Mouse (Mus musculus) embryonic facial prominence, embryonic 13.5 days (tissue): ENCODE data around the gene Prr12. TPM values are rescaled to one million over a fixed set of nuclear protein-coding genes. Genes with fewer than 3 reads are reported as not detected.

Experiments
- ATAC-seq: fragments of 200-750 bp; cut with Nextera tagmentation; 2 replicates; pipeline ENCODE4 v1.8.0; 2017; ENCODE audit warnings: low read depth; ENCODE audit not compliant: insufficient number of reproducible peaks, insufficient read depth, low FRiP score, low TSS enrichment
- H3K27ac ChIP-seq: fragments of 300-500 bp; sonication (generic); 2 replicates; pipeline ENCODE4 v1.5.1; 2015; ENCODE audit warnings: moderate library complexity, mild to moderate bottlenecking, inconsistent platforms
- H3K27me3 ChIP-seq: fragments of 300-500 bp; sonication (generic); 2 replicates; pipeline ENCODE4 v1.6.1; 2015; ENCODE audit warnings: mild to moderate bottlenecking, inconsistent platforms
- H3K36me3 ChIP-seq: fragments of 300-500 bp; sonication (generic); 2 replicates; pipeline ENCODE4 v1.6.1; 2015; ENCODE audit warnings: mild to moderate bottlenecking, inconsistent platforms
- H3K4me1 ChIP-seq: fragments of 300-500 bp; sonication (generic); 2 replicates; pipeline ENCODE4 v1.6.1; 2015; ENCODE audit warnings: inconsistent platforms
- H3K4me2 ChIP-seq: fragments of 300-500 bp; sonication (generic); 2 replicates; pipeline ENCODE4 v1.6.1; 2015; ENCODE audit warnings: moderate library complexity, mild to moderate bottlenecking, inconsistent platforms
- H3K4me3 ChIP-seq: fragments of 300-500 bp; sonication (generic); 2 replicates; pipeline ENCODE4 v1.5.1; 2015; ENCODE audit warnings: mild to moderate bottlenecking, inconsistent platforms
- H3K9ac ChIP-seq: fragments of 300-500 bp; sonication (generic); 2 replicates; pipeline ENCODE4 v1.6.1; 2015; ENCODE audit warnings: mild to moderate bottlenecking, inconsistent platforms
- H3K9me3 ChIP-seq: fragments of 300-500 bp; sonication (generic); 2 replicates; pipeline ENCODE4 v1.6.1; 2016; ENCODE audit warnings: inconsistent platforms
- WGBS: fragments of 180-500 bp; shearing (Covaris S2); methylation state at CpG from one replicate; pipeline ENCODE4 v1.1.7; 2015; ENCODE audit warnings: mixed read lengths; 5-methylcytosine and 5-hydroxymethylcytosine counted together
- polyA plus RNA-seq: library from polyadenylated mRNA; unstranded; fragments of >200 nt; fragmentation: Nextera tagmentation; extraction: Ambion mirVana; gene quantifications from 2 replicates; pipeline ENCODE4 v1.2.1, GENCODE M21; 2015

Gene Prr12
- polyA plus RNA-seq, 1 experiment from 2014 or later: 15.7 TPM

DNA sequence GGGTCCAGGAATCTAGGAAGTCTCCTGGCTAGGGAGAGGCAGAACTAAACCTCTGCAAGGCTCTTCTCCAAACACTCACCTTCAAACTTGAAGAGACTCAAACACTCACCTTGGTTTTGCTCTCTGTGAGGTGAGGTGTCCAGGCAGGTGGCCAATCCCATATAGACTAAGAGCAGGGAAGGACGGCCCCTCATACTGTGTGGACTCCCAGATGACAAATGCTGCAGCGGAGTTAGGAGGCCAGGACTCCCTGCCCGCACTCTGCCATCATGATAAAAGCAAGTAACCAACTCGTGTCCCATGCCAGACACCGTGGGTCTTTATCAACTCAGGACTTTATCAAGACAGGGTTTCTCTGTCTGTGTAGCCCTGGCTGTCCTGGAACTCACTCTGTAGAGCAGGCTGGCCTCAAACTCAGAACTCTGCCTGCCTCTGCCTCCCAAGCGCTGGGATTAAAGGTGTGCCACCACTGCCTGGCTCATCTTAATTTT, 8.0 kb upstream of the Prr12 start:
- H3K9me3 ChIP-seq: no peaks in the 10 kb centered on the region
- peak overlapping the region; percentile 53; the same call in 1 of the 2 replicates for H3K4me3 ChIP-seq
- H3K9ac ChIP-seq: peak overlapping the region; percentile 78; the same call in 1 of the 2 replicates
- H3K4me1 ChIP-seq: peaks cover 16% of the 10 kb centered on the region
- no peak overlapping the region for H3K27ac ChIP-seq
- peak overlapping the region; percentile 65; the same call in 1 of the 2 replicates for H3K4me2 ChIP-seq
- WGBS: 93% methylated on average over 6 of the region's 6 CpGs
- no peak for ATAC-seq
- H3K36me3 ChIP-seq: no peaks in the 10 kb centered on the region
- no peaks in the 10 kb centered on the region for H3K27me3 ChIP-seq

DNA sequence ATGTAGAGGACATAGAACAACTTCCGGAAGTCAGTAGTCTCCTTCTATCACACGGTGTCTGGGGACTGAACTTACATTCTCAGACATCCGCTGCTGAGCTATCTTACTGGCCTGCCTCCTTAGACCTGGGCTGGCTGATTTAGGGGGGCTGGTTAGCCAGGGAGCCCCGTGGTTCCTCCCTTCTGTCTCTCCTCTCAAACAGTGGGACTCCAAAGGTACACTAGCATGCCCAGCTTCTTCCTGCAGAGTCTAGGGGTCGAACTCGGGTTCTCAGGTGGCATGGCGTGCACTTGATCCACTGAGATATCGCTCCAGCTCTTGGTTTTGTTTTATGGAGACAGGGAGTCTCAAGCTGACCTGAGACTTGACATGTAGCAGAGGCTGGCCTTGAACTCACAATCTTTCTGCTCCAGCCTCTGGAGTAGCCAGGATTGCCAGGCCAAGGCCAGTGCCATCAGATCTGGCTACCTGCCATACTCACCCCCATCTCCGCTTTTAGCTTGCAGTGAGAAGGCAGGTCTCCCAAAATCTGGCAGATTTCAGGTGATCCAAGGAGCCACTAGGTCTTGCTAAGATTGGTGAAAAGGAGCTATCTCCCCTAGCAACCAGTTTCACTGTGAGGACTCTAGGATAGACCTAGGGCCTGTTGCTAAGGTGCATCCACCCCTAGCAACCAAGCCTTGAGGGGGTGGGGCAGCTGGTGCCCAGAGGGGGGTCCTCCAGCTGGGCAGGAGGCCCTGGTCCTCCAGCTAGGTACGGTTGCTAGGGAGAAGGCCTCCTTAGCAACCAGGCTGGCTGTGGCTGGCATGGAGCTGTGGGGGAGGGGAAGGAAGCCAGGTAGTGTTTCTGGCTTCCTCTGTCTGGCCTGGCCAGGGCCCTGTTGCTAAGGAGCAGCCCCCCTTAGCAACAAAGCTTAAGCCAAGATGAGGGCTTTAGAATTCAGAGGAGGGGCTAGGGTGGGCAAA, 6.2 kb upstream of the Prr12 start:
- no peak overlapping the region for H3K27ac ChIP-seq

GRCm38 (mm10) chr7:45056972-45057348, 4.3 kb upstream of the Prr12 start:
- ATAC-seq: no peak
- no peak overlapping the region for H3K9ac ChIP-seq
- H3K4me2 ChIP-seq: no peak overlapping the region
- no peaks in the 10 kb centered on the region for H3K36me3 ChIP-seq
- H3K4me1 ChIP-seq: peaks cover 15% of the 10 kb centered on the region
- no peak overlapping the region for H3K4me3 ChIP-seq
- no peak overlapping the region for H3K27ac ChIP-seq
- H3K27me3 ChIP-seq: no peaks in the 10 kb centered on the region
- H3K9me3 ChIP-seq: no peaks in the 10 kb centered on the region

More for the DNA sequence above, 6.2 kb upstream of the Prr12 start:
- Histone ChIP-seq H3K4me2 (no peak overlapping the region), H3K9me3 (no peaks in the 10 kb centered on the region), H3K4me3 (no peak overlapping the region), H3K4me1 (peaks cover 21% of the 10 kb centered on the region), H3K36me3 (no peaks in the 10 kb centered on the region), H3K27me3 (no peaks in the 10 kb centered on the region), H3K9ac (peak overlapping the region; percentile 32; the same call in 1 of the 2 replicates)
- no peak for ATAC-seq
- WGBS: 73% methylated on average over 10 of the region's 10 CpGs

DNA sequence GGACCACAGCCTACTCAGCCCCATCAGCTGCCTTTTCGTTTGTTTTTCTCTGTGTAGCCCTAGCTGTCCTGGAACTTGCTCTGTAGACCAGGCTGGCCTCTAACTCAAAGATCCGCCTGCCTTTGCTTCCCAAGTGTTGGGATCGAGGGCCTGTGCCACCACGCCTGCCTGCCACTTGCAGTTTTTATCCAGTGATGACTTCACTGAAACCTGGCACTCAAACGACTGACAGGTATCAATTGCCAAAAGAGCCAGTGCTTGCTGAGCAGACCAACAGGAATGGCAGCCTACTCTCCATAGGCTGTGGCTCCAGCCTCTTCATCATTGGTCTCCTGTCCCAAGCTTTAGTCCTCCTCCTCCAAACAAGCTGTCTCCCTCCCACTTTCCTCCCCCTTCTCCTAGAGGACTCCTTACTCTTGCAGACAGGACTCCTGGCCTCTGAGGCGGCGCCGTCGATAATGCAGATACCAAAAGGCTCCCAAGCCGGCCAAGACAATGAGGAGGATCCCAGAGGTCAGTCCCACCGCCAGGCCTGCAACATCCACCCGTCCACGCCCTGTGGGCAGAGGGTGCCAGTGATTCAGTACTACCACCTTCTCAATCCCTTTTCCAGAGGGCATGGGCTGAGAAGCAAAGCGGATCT, 3.8 kb upstream of the Prr12 start:
- 62% methylated on average over 14 of the region's 14 CpGs for WGBS

DNA sequence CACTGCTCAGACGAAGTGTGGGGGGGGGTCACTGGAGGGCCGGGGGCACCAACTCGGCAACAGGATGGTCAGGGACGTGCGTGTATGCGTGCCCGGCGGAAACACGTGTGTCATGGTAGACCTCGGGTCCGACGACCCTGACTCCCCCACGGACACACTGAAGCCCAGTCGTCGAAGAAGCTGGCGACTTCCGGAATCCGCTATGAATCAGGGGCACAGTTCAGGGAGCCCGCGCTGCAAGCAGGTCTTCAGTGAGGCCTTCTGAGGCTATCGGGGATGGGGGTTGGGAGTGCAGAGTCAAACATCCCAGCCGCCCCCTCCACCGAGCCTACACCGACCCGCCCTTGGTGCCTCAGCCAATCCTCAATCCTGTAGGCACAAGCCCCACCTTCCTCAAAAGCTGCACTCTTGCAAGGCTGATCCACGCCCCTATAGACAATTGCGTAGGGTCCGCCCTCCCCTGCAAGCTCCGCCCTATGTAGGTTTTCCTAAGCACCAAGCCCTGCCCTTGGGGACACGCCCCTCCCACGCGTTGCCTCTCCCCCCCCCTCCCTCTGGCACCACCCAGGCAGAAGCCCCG, 1.3 kb upstream of the Prr12 start:
- WGBS: under 1% methylated on average over 33 of the region's 33 CpGs
- Histone ChIP-seq H3K4me1 (peaks cover 27% of the 10 kb centered on the region), H3K9ac (peak overlapping the region; percentile 96), H3K9me3 (no peaks in the 10 kb centered on the region), H3K36me3 (peaks cover 21% of the 10 kb centered on the region), H3K27ac (peak overlapping the region; percentile 99), H3K4me3 (peak overlapping the region; percentile 87), H3K27me3 (no peaks in the 10 kb centered on the region), H3K4me2 (peak overlapping the region; percentile 95)
- peak; percentile 91 for ATAC-seq

More for the DNA sequence above, 3.8 kb upstream of the Prr12 start:
- ATAC-seq: no peak
- no peak overlapping the region for H3K9ac ChIP-seq
- H3K4me2 ChIP-seq: no peak overlapping the region
- no peaks in the 10 kb centered on the region for H3K27me3 ChIP-seq
- peaks cover 16% of the 10 kb centered on the region for H3K4me1 ChIP-seq
- no peak overlapping the region for H3K27ac ChIP-seq
- H3K9me3 ChIP-seq: no peaks in the 10 kb centered on the region
- no peaks in the 10 kb centered on the region for H3K36me3 ChIP-seq
- H3K4me3 ChIP-seq: no peak overlapping the region

- peak overlapping the region; percentile 95 for H3K4me2 ChIP-seq
- peaks cover 28% of the 10 kb centered on the region for H3K36me3 ChIP-seq
- H3K27ac ChIP-seq: peak overlapping the region; percentile 99
- H3K9me3 ChIP-seq: no peaks in the 10 kb centered on the region
- no peaks in the 10 kb centered on the region for H3K27me3 ChIP-seq
- under 1% methylated on average over 31 of the region's 59 CpGs for WGBS
- peak; percentile 44 for ATAC-seq
- peak overlapping the region; percentile 87 for H3K4me3 ChIP-seq
- peak overlapping the region; percentile 96 for H3K9ac ChIP-seq
- H3K4me1 ChIP-seq: peaks cover 27% of the 10 kb centered on the region
Measured at GRCm38 (mm10) chr7:45053117-45053930, 643 bp upstream of the Prr12 start.

DNA sequence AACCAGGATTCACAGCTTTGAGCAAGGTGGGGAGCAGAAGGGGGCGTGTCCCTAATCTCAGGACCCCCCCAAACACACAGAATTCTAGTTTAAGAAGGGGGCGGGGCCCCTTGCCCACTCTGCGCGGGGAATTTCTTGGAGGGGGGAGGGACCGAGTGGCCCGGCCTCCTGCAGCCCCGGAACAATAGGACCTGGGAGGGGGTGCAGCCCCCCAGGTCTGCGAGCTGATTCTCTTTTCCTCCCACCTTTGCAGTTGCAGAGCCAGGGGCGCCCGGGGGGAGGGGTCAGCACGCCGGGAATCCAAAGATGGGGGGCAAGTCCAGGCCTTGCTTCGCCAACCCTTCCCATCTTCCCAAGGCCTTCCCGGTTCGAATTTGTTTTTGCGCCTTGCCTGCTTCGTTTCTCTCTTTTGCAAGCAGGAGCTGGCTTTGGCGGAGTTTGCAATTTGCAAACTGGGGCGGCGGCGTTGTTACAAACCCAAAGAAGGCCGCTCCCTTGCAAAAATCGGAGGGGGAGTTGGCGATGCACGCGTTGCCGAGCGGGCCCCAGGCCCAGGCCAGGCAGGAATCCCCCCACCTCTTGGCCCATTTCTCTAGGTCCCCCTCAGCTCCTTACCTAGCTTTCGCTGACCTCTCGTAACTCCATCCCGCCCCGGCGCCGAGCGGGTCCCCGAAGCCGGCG, 360 bp downstream of the Prr12 start:
- Histone ChIP-seq H3K9ac (peak overlapping the region; percentile 96), H3K27ac (peak overlapping the region; percentile 99)
- ATAC-seq: no peak

DNA sequence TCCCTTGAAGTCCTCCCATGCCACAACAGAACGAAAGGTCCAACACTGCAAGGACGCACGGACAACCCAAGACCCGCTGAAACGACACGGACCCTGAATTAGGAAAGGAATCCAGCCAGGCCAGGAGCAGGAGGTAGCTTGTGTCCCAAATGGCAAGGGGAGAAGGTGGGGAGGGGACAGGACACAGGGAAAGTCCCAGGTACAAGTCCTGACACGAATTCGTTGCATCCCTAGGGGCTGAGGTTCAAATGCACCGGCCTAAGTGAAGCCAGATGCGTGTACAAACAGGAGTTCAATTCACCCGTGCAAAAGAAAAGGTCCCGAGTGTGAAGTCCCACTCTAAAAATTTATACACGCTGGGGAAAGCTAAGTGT, 1.1 kb downstream of the Prr12 start:
- peak overlapping the region; percentile 87 for H3K4me3 ChIP-seq
- H3K4me2 ChIP-seq: peak overlapping the region; percentile 95
- peaks cover 45% of the 10 kb centered on the region for H3K36me3 ChIP-seq
- peak overlapping the region; percentile 99 for H3K27ac ChIP-seq
- no peaks in the 10 kb centered on the region for H3K27me3 ChIP-seq
- WGBS: 1% methylated on average over 13 of the region's 13 CpGs
- peak overlapping the region; percentile 96 for H3K9ac ChIP-seq
- H3K9me3 ChIP-seq: no peaks in the 10 kb centered on the region
- no peak for ATAC-seq
- H3K4me1 ChIP-seq: peaks cover 33% of the 10 kb centered on the region

More for the DNA sequence above, 360 bp downstream of the Prr12 start:
- Histone ChIP-seq H3K36me3 (peaks cover 38% of the 10 kb centered on the region), H3K9me3 (no peaks in the 10 kb centered on the region), H3K4me1 (peaks cover 27% of the 10 kb centered on the region), H3K27me3 (no peaks in the 10 kb centered on the region), H3K4me3 (peak overlapping the region; percentile 87), H3K4me2 (peak overlapping the region; percentile 95)
- WGBS: under 1% methylated on average over 38 of the region's 38 CpGs

- WGBS: under 1% methylated on average over 16 of the region's 16 CpGs
- H3K27ac ChIP-seq: peak overlapping the region; percentile 99
- peaks cover 50% of the 10 kb centered on the region for H3K36me3 ChIP-seq
Measured at GRCm38 (mm10) chr7:45050945-45051600, 1.6 kb downstream of the Prr12 start.

More at GRCm38 (mm10) chr7:45050945-45051600, 1.6 kb downstream of the Prr12 start:
- Histone ChIP-seq H3K4me2 (peak overlapping the region; percentile 95), H3K4me1 (peaks cover 34% of the 10 kb centered on the region), H3K9ac (peak overlapping the region; percentile 96), H3K27me3 (no peaks in the 10 kb centered on the region), H3K4me3 (peak overlapping the region; percentile 87), H3K9me3 (no peaks in the 10 kb centered on the region)
- 0 out of 2 replicates have a peak, but pooled peaks have one; percentile 8 for ATAC-seq
